Comparison of ENCODE assay signal across 8 mouse cellular contexts in the genomic region with DNA sequence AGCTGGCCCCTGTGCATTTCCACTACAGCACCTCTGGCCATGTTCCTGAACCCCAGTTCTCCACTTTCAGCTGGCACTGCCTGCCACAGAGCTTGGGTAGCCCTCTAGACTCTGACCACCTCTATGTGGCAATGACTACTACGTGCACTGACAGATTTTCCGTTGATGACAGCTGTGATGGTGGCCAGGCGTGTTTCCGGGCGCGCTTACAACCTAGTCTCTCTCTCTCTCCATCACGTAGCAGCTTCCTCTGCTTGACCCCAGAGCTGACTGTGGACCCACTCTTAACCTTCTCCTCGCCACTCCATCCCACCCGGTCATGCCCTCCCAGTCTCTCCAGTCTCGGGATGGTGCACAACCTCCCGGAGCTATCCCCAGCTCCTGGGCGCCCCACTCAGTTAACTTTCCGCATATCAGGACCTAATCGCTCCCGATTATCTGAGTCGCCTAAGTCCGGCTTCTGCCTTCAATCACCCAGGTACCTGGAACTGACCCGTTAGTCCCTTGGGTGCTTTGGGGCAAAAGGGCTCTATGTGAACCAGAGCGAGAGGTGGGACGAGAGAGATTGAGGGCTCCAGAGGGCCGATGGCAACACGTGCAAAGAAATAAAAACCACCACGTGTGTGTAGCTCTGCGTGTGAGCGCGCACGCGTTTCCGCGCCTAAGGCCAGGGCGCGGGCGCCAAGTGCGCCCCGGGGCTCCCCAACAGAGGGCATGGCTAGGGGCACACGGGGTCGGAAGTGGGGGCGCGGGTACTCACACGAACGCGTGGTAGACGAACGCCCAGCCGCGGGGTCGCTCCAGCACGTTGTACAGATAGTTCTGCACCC. TPM values are rescaled to one million over a fixed set of nuclear protein-coding genes. Genes with fewer than 3 reads are reported as not detected.
DNase-seq lines count a peak whose midpoint lies in the region; ATAC-seq and TF ChIP-seq lines count a peak whose summit lies in the region.

No protein-coding gene starts in this region.

- no peak for DNase-seq in kidney, postnatal 25 days
- peak; percentile 4 for DNase-seq in gastrocnemius, postnatal 14 days
- peak; percentile 20 for DNase-seq in kidney, postnatal 0 days (ENCODE audit: low spot score)
- peak; percentile 36 for DNase-seq in thymus, postnatal 25 days

- H3K4me1 ChIP-seq in kidney, embryonic 16.5 days (ENCODE audit: insufficient read depth, low read length): peaks cover 22% of the 10 kb centered on the region; the same call in 1 of the 2 replicates
- H3K4me1 ChIP-seq in cortical plate, adult 2 months (ENCODE audit: control insufficient read depth, insufficient read depth, low read length): peaks cover 2% of the 10 kb centered on the region; the same call in 1 of the 2 replicates
- no peaks in the 10 kb centered on the region; the same call in 1 of the 2 replicates for H3K4me1 ChIP-seq in kidney, postnatal 0 days (replicated peaks; ENCODE audit: insufficient read depth, low read length)
- peaks cover 9% of the 10 kb centered on the region for H3K4me1 ChIP-seq in liver, embryonic 15.5 days (replicated peaks)
- peaks cover 20% of the 10 kb centered on the region; the same call in 1 of the 2 replicates for H3K4me1 ChIP-seq in neural tube, embryonic 12.5 days

- intact Hi-C loops in gastrocnemius, postnatal 14 days (cut with DNase I; ENCODE audit: low total_unique reads): loop anchor here (5.0 kb wide), 1 partner anchor 548 kb away; no protein-coding TSS in a partner anchor

- ATAC-seq in kidney, embryonic 16.5 days (ENCODE audit: low FRiP score, low TSS enrichment): peak; percentile 46
- peak; percentile 27 for ATAC-seq in kidney, postnatal 0 days (replicated peaks; ENCODE audit: low FRiP score, low read depth)
- ATAC-seq in liver, embryonic 15.5 days (ENCODE audit: insufficient read depth): peak; percentile 15; the same call in 1 of the 2 replicates
- ATAC-seq in neural tube, embryonic 12.5 days (ENCODE audit: low FRiP score, low read depth): peak; percentile 67

- H3K9ac ChIP-seq in kidney, embryonic 16.5 days (replicated peaks; ENCODE audit: low read length): peak overlapping the region; percentile 70
- peak overlapping the region; percentile 50 for H3K9ac ChIP-seq in kidney, postnatal 0 days (ENCODE audit: low read depth, low read length)
- H3K9ac ChIP-seq in liver, embryonic 15.5 days: no peak overlapping the region
- H3K9ac ChIP-seq in neural tube, embryonic 12.5 days: peak overlapping the region; percentile 67

- H3K27ac ChIP-seq in kidney, embryonic 16.5 days (ENCODE audit: low read length): no peak overlapping the region
- H3K27ac ChIP-seq in cortical plate, adult 2 months (ENCODE audit: insufficient read depth, low read length): peak overlapping the region; percentile 61
- no peak overlapping the region for H3K27ac ChIP-seq in kidney, postnatal 0 days
- no peak overlapping the region for H3K27ac ChIP-seq in liver, embryonic 15.5 days (replicated peaks)
- H3K27ac ChIP-seq in neural tube, embryonic 12.5 days: no peak overlapping the region

- TF ChIP-seq POLR2A in cortical plate, adult 2 months (IDR thresholded peaks at IDR 0.05; ENCODE audit: extremely low read depth, insufficient read depth, low read length): 0 out of 2 replicates have a peak, but pooled peaks have one; percentile 23

- H3K4me3 ChIP-seq in kidney, embryonic 16.5 days (ENCODE audit: low read length): peak overlapping the region; percentile 69
- peak overlapping the region; percentile 81 for H3K4me3 ChIP-seq in cortical plate, adult 2 months (ENCODE audit: insufficient read depth, low read length)
- peak overlapping the region; percentile 68 for H3K4me3 ChIP-seq in kidney, postnatal 0 days (replicated peaks; ENCODE audit: low read depth, low read length)
- H3K4me3 ChIP-seq in liver, embryonic 15.5 days (replicated peaks): peak overlapping the region; percentile 52
- H3K4me3 ChIP-seq in neural tube, embryonic 12.5 days: peak overlapping the region; percentile 77

- H3K36me3 ChIP-seq in kidney, embryonic 16.5 days (ENCODE audit: insufficient read depth, low read length): no peaks in the 10 kb centered on the region
- no peaks in the 10 kb centered on the region for H3K36me3 ChIP-seq in kidney, postnatal 0 days (ENCODE audit: insufficient read depth, low read length)
- H3K36me3 ChIP-seq in liver, embryonic 15.5 days (replicated peaks): no peaks in the 10 kb centered on the region
- no peaks in the 10 kb centered on the region for H3K36me3 ChIP-seq in neural tube, embryonic 12.5 days

- WGBS in kidney, embryonic 16.5 days: under 1% methylated on average over 48 of the region's 48 CpGs
- under 1% methylated on average over 48 of the region's 48 CpGs for WGBS in kidney, postnatal 0 days
- WGBS in liver, embryonic 15.5 days (ENCODE audit: insufficient replicate concordance): 1% methylated on average over 48 of the region's 48 CpGs
- 1% methylated on average over 48 of the region's 48 CpGs for WGBS in neural tube, embryonic 12.5 days

- no peaks in the 10 kb centered on the region for H3K9me3 ChIP-seq in kidney, embryonic 16.5 days (ENCODE audit: low read length)
- H3K9me3 ChIP-seq in kidney, postnatal 0 days (replicated peaks; ENCODE audit: low read length): no peaks in the 10 kb centered on the region
- no peaks in the 10 kb centered on the region for H3K9me3 ChIP-seq in liver, embryonic 15.5 days (replicated peaks)
- no peaks in the 10 kb centered on the region for H3K9me3 ChIP-seq in neural tube, embryonic 12.5 days

- peak overlapping the region; percentile 99 for H3K4me2 ChIP-seq in kidney, embryonic 16.5 days (replicated peaks; ENCODE audit: low read depth, low read length)
- peak overlapping the region; percentile 99 for H3K4me2 ChIP-seq in kidney, postnatal 0 days (ENCODE audit: low read length)
- peak overlapping the region; percentile 71 for H3K4me2 ChIP-seq in liver, embryonic 15.5 days
- H3K4me2 ChIP-seq in neural tube, embryonic 12.5 days (replicated peaks): peak overlapping the region; percentile 99

- no peak for TF ChIP-seq CTCF in cortical plate, adult 2 months (IDR thresholded peaks at IDR 0.05; ENCODE audit: extremely low read depth, insufficient read depth, low read length)
- no peak for TF ChIP-seq CTCF in kidney, postnatal 0 days (IDR thresholded peaks at IDR 0.05; ENCODE audit: low read depth)

- peaks cover 6% of the 10 kb centered on the region for H3K27me3 ChIP-seq in kidney, embryonic 16.5 days (ENCODE audit: insufficient read depth, low read length)
- H3K27me3 ChIP-seq in kidney, postnatal 0 days (ENCODE audit: insufficient read depth, low read length): peaks cover 6% of the 10 kb centered on the region; the same call in 1 of the 2 replicates
- peaks cover 47% of the 10 kb centered on the region for H3K27me3 ChIP-seq in liver, embryonic 15.5 days
- H3K27me3 ChIP-seq in neural tube, embryonic 12.5 days (replicated peaks): peaks cover 13% of the 10 kb centered on the region

RNA-seq across cellular contexts. Expression of a gene that starts 1.1 kb away (rescaled TPM):
- polyA plus RNA-seq in kidney, embryonic 16.5 days (2015; fragmentation: Nextera tagmentation; extraction: Ambion mirVana): 0.95 and 1.1 TPM in 2 replicates
- 25.8 and 26.0 TPM in 2 replicates for polyA plus RNA-seq in cortical plate, adult 2 months (2012; rRNA removed)
- 1 to 10 TPM; 3.6 to 5.1 TPM for total RNA-seq in gastrocnemius, postnatal 14 days (2021)
- 0.57 and 0.71 TPM in 2 replicates for polyA plus RNA-seq in kidney, postnatal 0 days (2015; fragmentation: Nextera tagmentation; extraction: Ambion mirVana)
- 0.07 and 0.10 TPM in 2 replicates for polyA plus RNA-seq in liver, embryonic 15.5 days (2015; fragmentation: Nextera tagmentation; extraction: Ambion mirVana)
- polyA plus RNA-seq in neural tube, embryonic 12.5 days (2016; fragmentation: Nextera tagmentation; extraction: Ambion mirVana): 1.3 and 1.7 TPM in 2 replicates

Comparison
In these comparisons a context has a peak if more than half of its experiments do, and no peak if none do; other contexts are left out.
1. DNase-seq: peak in gastrocnemius, postnatal 14 days (single experiment), kidney, postnatal 0 days (single experiment) and thymus, postnatal 25 days (single experiment); none in kidney, postnatal 25 days (0 of 2).
2. ATAC-seq: peak in every context shown above with its lines; median percentile 67 in neural tube, embryonic 12.5 days; 46 in kidney, embryonic 16.5 days; 27 in kidney, postnatal 0 days; 15 in liver, embryonic 15.5 days.
3. Peak in every context shown above with its lines, with median percentiles within 50 percentile points of each other: H3K4me2 ChIP-seq and H3K4me3 ChIP-seq.